Mouse (Mus musculus) liver, adult 2 months (tissue): Measurements from ENCODE around the gene Sh3d21.

ENCODE experiments used
- CTCF ChIP-seq: fragments of 200-500 bp; IDR thresholded peaks from 2 replicates; pipeline ENCODE4 v1.5.1; 2011; ENCODE audit warnings: low read depth, low read length, control low read depth
- POLR2A ChIP-seq: fragments of 200-500 bp; IDR thresholded peaks from 2 replicates; pipeline ENCODE4 v1.6.1; 2011; ENCODE audit warnings: low read length, control low read depth; ENCODE audit not compliant: insufficient read depth; ENCODE audit errors: extremely low read depth

- no peak for TF ChIP-seq POLR2A
- TF ChIP-seq CTCF, result no peak
Observed at GRCm38 (mm10) chr4:126131290-126132121, 31.8 kb downstream of the Sh3d21 start.
